8 mouse cellular contexts compared by ENCODE assay signal in the genomic region with DNA sequence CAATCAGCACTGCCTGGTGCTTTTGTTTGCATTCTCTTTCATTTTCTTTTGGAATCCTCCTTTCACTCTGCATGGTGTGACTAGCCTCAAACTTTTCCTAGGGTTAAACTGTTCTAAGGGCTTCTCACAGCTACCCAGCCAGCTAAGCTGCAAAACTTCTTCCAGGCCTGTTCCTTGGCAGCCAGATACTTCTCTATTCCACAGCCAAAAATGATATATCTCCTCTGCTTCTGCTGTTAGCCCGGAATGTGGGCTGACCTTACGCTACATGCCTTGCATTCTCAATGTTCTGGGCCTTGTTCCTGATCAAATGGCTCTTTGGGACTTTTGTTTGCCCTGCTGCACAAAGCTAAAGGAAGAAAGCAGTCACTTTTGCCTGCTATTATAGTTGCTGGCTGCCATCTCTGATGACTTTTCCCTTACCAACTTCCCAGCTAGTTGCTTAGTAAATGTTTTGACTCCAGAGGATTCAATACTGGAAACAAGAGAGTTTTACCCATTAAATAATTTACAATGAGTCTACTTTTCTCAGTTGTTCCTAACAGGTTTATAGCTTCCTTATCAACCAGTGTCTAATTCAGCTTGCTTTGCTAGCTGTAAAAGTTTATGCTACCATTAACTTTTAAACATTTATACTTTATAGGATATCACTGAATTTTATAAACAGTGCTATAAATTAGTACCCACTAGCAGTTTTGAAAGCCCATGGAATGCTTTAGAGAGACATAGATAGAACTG.
A peak's percentile ranks its signal among the peaks of the same experiment; 100 is the strongest.
DNase-seq lines count a peak whose midpoint lies in the region; ATAC-seq lines count a peak whose summit lies in the region.

No protein-coding gene starts in this region.

- no peaks in the 10 kb centered on the region for H3K27me3 ChIP-seq in intestine, embryonic 15.5 days (replicated peaks)

- peak; percentile 71 for ATAC-seq in intestine, embryonic 15.5 days

- no peak overlapping the region for H3K4me3 ChIP-seq in intestine, embryonic 15.5 days (replicated peaks)

- 20% methylated on average over 2 of the region's 2 CpGs for WGBS in intestine, embryonic 15.5 days

- no peaks in the 10 kb centered on the region for H3K9me3 ChIP-seq in intestine, embryonic 15.5 days

- H3K9ac ChIP-seq in intestine, embryonic 15.5 days: no peak overlapping the region

- H3K36me3 ChIP-seq in intestine, embryonic 15.5 days: no peaks in the 10 kb centered on the region

- no peak overlapping the region for H3K4me2 ChIP-seq in intestine, embryonic 15.5 days (replicated peaks)

- peak; percentile 80 for DNase-seq in 3T3-L1 (ENCODE audit: low read depth, low spot score)
- DNase-seq in Muller cell, postnatal 12 days (ENCODE audit: inconsistent ontology term): peak; percentile 92
- DNase-seq in heart, adult 18-20 months: peak; percentile 51 to 67
- peak; percentile 18 for DNase-seq in lung, postnatal 36 days
- no peak for DNase-seq in spleen, adult 12 weeks (ENCODE audit: low spot score)
- no peak for DNase-seq in frontal cortex, postnatal 36 days (ENCODE audit: low spot score in 2 of 2)
- DNase-seq in natural killer cell, adult 2 months (ENCODE audit: low spot score in 2 of 2): no peak

- peak overlapping the region; percentile 66 for H3K27ac ChIP-seq in intestine, embryonic 15.5 days

- H3K4me1 ChIP-seq in intestine, embryonic 15.5 days (replicated peaks): peaks cover 7% of the 10 kb centered on the region; the same call in 1 of the 2 replicates

Comparison
In these comparisons a context has a peak if more than half of its experiments do, and no peak if none do; other contexts are left out.
1. DNase-seq: peak in 3T3-L1 (single experiment), Muller cell, postnatal 12 days (single experiment), heart, adult 18-20 months (2 of 2) and lung, postnatal 36 days (single experiment); none in spleen, adult 12 weeks (single experiment), frontal cortex, postnatal 36 days (0 of 2) and natural killer cell, adult 2 months (0 of 2).